Mouse (Mus musculus): ENCODE data around the gene Atg7. TPM values are rescaled to one million over a fixed set of nuclear protein-coding genes. Genes with fewer than 3 reads are reported as not detected.

Gene Atg7
- polyA plus RNA-seq, 1 experiment from 2014 or later = 25.0 TPM

- H3K4me1 ChIP-seq (replicated peaks) = no peaks in the 10 kb centered on the region
- no peak overlapping the region for H3K27ac ChIP-seq
- no peak overlapping the region for H3K4me3 ChIP-seq
- no peaks in the 10 kb centered on the region for H3K36me3 ChIP-seq
- 71% methylated on average over 5 of the region's 5 CpGs for WGBS
- DNase-seq (ENCODE audit: low spot score) = no peak
- H3K9me3 ChIP-seq = no peaks in the 10 kb centered on the region
- no peaks in the 10 kb centered on the region for H3K27me3 ChIP-seq (ENCODE audit: insufficient read depth, poor library complexity, severe bottlenecking)
These were observed 17.3 kb downstream of the Atg7 start for GRCm38 (mm10) chr6:114659992-114660800.

GRCm38 (mm10) chr6:114663707-114664106 is 20.8 kb downstream of the Atg7 start:
- DNase-seq (ENCODE audit: low spot score) = no peak
- H3K4me3 ChIP-seq = no peak overlapping the region
- H3K36me3 ChIP-seq = no peaks in the 10 kb centered on the region
- no peaks in the 10 kb centered on the region for H3K9me3 ChIP-seq
- H3K4me1 ChIP-seq (replicated peaks) = no peaks in the 10 kb centered on the region
- no peak overlapping the region for H3K27ac ChIP-seq
- no peaks in the 10 kb centered on the region for H3K27me3 ChIP-seq (ENCODE audit: insufficient read depth, poor library complexity, severe bottlenecking)
- 92% methylated on average over 2 of the region's 2 CpGs for WGBS

GRCm38 (mm10) chr6:114664716-114665115 is 21.8 kb downstream of the Atg7 start:
- no peaks in the 10 kb centered on the region for H3K27me3 ChIP-seq (ENCODE audit: insufficient read depth, poor library complexity, severe bottlenecking)
- WGBS = 83% methylated on average over 2 of the region's 2 CpGs

GRCm38 (mm10) chr6:114667518-114667917 is 24.6 kb downstream of the Atg7 start:
- Histone ChIP-seq H3K27ac (no peak overlapping the region), H3K36me3 (no peaks in the 10 kb centered on the region), H3K27me3 (ENCODE audit: insufficient read depth, poor library complexity, severe bottlenecking) (no peaks in the 10 kb centered on the region), H3K4me1 (replicated peaks) (no peaks in the 10 kb centered on the region), H3K4me3 (no peak overlapping the region), H3K9me3 (no peaks in the 10 kb centered on the region)
- DNase-seq (ENCODE audit: low spot score) = no peak
- WGBS = 94% methylated on average over 6 of the region's 6 CpGs

More at GRCm38 (mm10) chr6:114664716-114665115, 21.8 kb downstream of the Atg7 start:
- no peak for DNase-seq (ENCODE audit: low spot score)
- Histone ChIP-seq H3K4me3 (no peak overlapping the region), H3K27ac (no peak overlapping the region), H3K9me3 (no peaks in the 10 kb centered on the region), H3K4me1 (replicated peaks) (no peaks in the 10 kb centered on the region), H3K36me3 (no peaks in the 10 kb centered on the region)

- no peak overlapping the region for H3K4me3 ChIP-seq
- H3K27me3 ChIP-seq (ENCODE audit: insufficient read depth, poor library complexity, severe bottlenecking) = peaks cover 13% of the 10 kb centered on the region
- no peaks in the 10 kb centered on the region; the same call in 1 of the 2 replicates for H3K4me1 ChIP-seq (replicated peaks)
- H3K36me3 ChIP-seq = peaks cover 36% of the 10 kb centered on the region
- peaks cover 10% of the 10 kb centered on the region for H3K9me3 ChIP-seq
- H3K27ac ChIP-seq = no peak overlapping the region
- DNase-seq (ENCODE audit: low spot score) = no peak
These were observed 31.9 kb downstream of the Atg7 start for GRCm38 (mm10) chr6:114674771-114675170.

GRCm38 (mm10) chr6:114676091-114676490 is 33.2 kb downstream of the Atg7 start:
- H3K27ac ChIP-seq = no peak overlapping the region
- H3K36me3 ChIP-seq = peaks cover 42% of the 10 kb centered on the region
- H3K27me3 ChIP-seq (ENCODE audit: insufficient read depth, poor library complexity, severe bottlenecking) = peaks cover 23% of the 10 kb centered on the region
- no peak for DNase-seq (ENCODE audit: low spot score)
- peaks cover 10% of the 10 kb centered on the region for H3K9me3 ChIP-seq
- peaks cover 10% of the 10 kb centered on the region for H3K4me1 ChIP-seq (replicated peaks)
- WGBS = 57% methylated on average over 5 of the region's 5 CpGs
- H3K4me3 ChIP-seq = no peak overlapping the region

GRCm38 (mm10) chr6:114682092-114682711 is 39.3 kb downstream of the Atg7 start:
- WGBS = 19% methylated on average over 9 of the region's 9 CpGs
- Histone ChIP-seq H3K4me1 (replicated peaks) (peaks cover 46% of the 10 kb centered on the region), H3K9me3 (no peaks in the 10 kb centered on the region), H3K27me3 (ENCODE audit: insufficient read depth, poor library complexity, severe bottlenecking) (peaks cover 23% of the 10 kb centered on the region), H3K36me3 (peaks cover 20% of the 10 kb centered on the region), H3K4me3 (no peak overlapping the region), H3K27ac (peak overlapping the region; percentile 66; the same call in 1 of the 2 replicates)
- peak; percentile 55 for DNase-seq (ENCODE audit: low spot score)

- no peak for DNase-seq (ENCODE audit: low spot score)
- 90% methylated on average over 1 of the region's 1 CpGs for WGBS
- peaks cover 46% of the 10 kb centered on the region for H3K4me1 ChIP-seq (replicated peaks)
- H3K36me3 ChIP-seq = peaks cover 8% of the 10 kb centered on the region; the same call in 1 of the 2 replicates
- peaks cover 21% of the 10 kb centered on the region for H3K27me3 ChIP-seq (ENCODE audit: insufficient read depth, poor library complexity, severe bottlenecking)
- no peaks in the 10 kb centered on the region for H3K9me3 ChIP-seq
- H3K27ac ChIP-seq = no peak overlapping the region
- no peak overlapping the region for H3K4me3 ChIP-seq
These were observed 40.8 kb downstream of the Atg7 start for GRCm38 (mm10) chr6:114683741-114684140.

- no peak overlapping the region for H3K27ac ChIP-seq
- H3K27me3 ChIP-seq (ENCODE audit: insufficient read depth, poor library complexity, severe bottlenecking) = peaks cover 17% of the 10 kb centered on the region
- H3K4me3 ChIP-seq = no peak overlapping the region
- no peaks in the 10 kb centered on the region for H3K9me3 ChIP-seq
- DNase-seq (ENCODE audit: low spot score) = no peak
- WGBS = 52% methylated on average over 3 of the region's 3 CpGs
- H3K4me1 ChIP-seq (replicated peaks) = peaks cover 46% of the 10 kb centered on the region
- peaks cover 7% of the 10 kb centered on the region; the same call in 1 of the 2 replicates for H3K36me3 ChIP-seq
These were observed 41.5 kb downstream of the Atg7 start for GRCm38 (mm10) chr6:114684407-114684806.

- no peaks in the 10 kb centered on the region for H3K9me3 ChIP-seq
- WGBS = 82% methylated on average over 1 of the region's 1 CpGs
- peaks cover 42% of the 10 kb centered on the region for H3K4me1 ChIP-seq (replicated peaks)
- peaks cover 9% of the 10 kb centered on the region for H3K27me3 ChIP-seq (ENCODE audit: insufficient read depth, poor library complexity, severe bottlenecking)
- no peak overlapping the region for H3K27ac ChIP-seq
- no peak for DNase-seq (ENCODE audit: low spot score)
- H3K4me3 ChIP-seq = no peak overlapping the region
- H3K36me3 ChIP-seq = 0 out of 2 replicates have a peak, but pooled peaks cover 6% of the 10 kb centered on the region
These were observed 42.5 kb downstream of the Atg7 start for GRCm38 (mm10) chr6:114685412-114685811.

- Histone ChIP-seq H3K4me3 (no peak overlapping the region), H3K27me3 (ENCODE audit: insufficient read depth, poor library complexity, severe bottlenecking) (peaks cover 5% of the 10 kb centered on the region), H3K9me3 (no peaks in the 10 kb centered on the region), H3K27ac (no peak overlapping the region), H3K4me1 (replicated peaks) (peaks cover 26% of the 10 kb centered on the region), H3K36me3 (0 out of 2 replicates have a peak, but pooled peaks cover 6% of the 10 kb centered on the region)
- DNase-seq (ENCODE audit: low spot score) = no peak
- 89% methylated on average over 1 of the region's 1 CpGs for WGBS
These were observed 44.1 kb downstream of the Atg7 start for GRCm38 (mm10) chr6:114687035-114687434.

GRCm38 (mm10) chr6:114690661-114691060 is 47.8 kb downstream of the Atg7 start:
- no peaks in the 10 kb centered on the region for H3K4me1 ChIP-seq (replicated peaks)
- H3K27ac ChIP-seq = no peak overlapping the region
- DNase-seq (ENCODE audit: low spot score) = no peak
- no peak overlapping the region for H3K4me3 ChIP-seq
- peaks cover 12% of the 10 kb centered on the region for H3K36me3 ChIP-seq
- H3K9me3 ChIP-seq = no peaks in the 10 kb centered on the region
- peaks cover 5% of the 10 kb centered on the region for H3K27me3 ChIP-seq (ENCODE audit: insufficient read depth, poor library complexity, severe bottlenecking)
- 38% methylated on average over 2 of the region's 2 CpGs for WGBS

GRCm38 (mm10) chr6:114691530-114691929 is 48.6 kb downstream of the Atg7 start:
- peaks cover 12% of the 10 kb centered on the region for H3K36me3 ChIP-seq
- 89% methylated on average over 6 of the region's 6 CpGs for WGBS
- no peak for DNase-seq (ENCODE audit: low spot score)

More at GRCm38 (mm10) chr6:114691530-114691929, 48.6 kb downstream of the Atg7 start:
- H3K27ac ChIP-seq = no peak overlapping the region
- no peaks in the 10 kb centered on the region for H3K4me1 ChIP-seq (replicated peaks)
- peaks cover 5% of the 10 kb centered on the region for H3K27me3 ChIP-seq (ENCODE audit: insufficient read depth, poor library complexity, severe bottlenecking)
- H3K4me3 ChIP-seq = no peak overlapping the region
- no peaks in the 10 kb centered on the region for H3K9me3 ChIP-seq

Measured in hindbrain, embryonic 10.5 days (tissue).